Mouse (Mus musculus): Measurements from ENCODE around the gene Pkd1l2. TPM values are rescaled to one million over a fixed set of nuclear protein-coding genes. Genes with fewer than 3 reads are reported as not detected.

The Pkd1l2 gene
- polyA plus RNA-seq, 1 experiment from 2014 or later, result not detected

DNA sequence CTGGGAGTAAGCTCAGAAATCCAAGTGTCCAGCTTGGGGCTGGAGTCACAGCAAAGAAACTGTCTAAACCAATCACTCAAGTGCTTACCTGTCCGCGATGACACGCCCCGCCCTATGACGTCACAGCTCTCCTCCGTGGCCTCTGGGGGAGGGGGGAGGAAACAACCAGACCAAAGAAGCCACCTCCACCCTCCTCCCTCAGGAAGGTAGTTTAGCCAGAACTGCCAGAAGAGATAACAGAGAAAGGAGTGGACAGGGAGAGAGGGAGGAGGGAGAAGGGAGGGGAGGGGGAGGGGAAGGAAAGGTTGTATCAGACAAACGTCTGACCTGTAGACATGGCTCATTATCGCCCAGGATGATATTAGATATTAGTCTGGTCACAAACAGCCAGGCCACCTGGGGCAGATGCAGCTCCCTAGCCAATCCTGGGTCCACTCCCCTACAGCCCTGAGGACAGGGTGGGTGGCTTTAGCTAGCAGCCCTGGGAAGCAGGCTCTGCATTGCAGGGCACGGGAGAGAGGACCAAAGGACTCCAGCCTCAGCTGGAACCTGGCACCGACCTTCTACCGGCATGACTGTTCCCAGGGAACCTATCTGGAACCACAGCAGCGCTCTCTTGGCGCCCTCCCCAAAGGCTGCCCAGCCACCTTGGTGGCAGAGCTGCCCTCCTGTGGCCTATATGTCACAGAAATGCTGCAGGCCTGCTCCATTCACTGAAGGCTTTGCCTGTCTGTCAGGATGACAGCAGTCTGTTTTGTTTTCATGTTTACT is 33.6 kb upstream of the Pkd1l2 start:
- Histone ChIP-seq H3K4me2 (ENCODE audit: low read depth, low read length, severe bottlenecking) (peak overlapping the region; percentile 29; the same call in 1 of the 2 replicates), H3K9ac (ENCODE audit: low read length) (no peak overlapping the region), H3K36me3 (ENCODE audit: control insufficient read depth, insufficient read depth, low read length) (no peaks in the 10 kb centered on the region), H3K4me1 (replicated peaks; ENCODE audit: control insufficient read depth, insufficient read depth, low read length) (0 out of 2 replicates have a peak, but pooled peaks cover 2% of the 10 kb centered on the region), H3K4me3 (ENCODE audit: low read depth, low read length) (no peak overlapping the region), H3K27me3 (ENCODE audit: control insufficient read depth, insufficient read depth, low read length) (no peaks in the 10 kb centered on the region), H3K27ac (ENCODE audit: low read depth, low read length) (no peak overlapping the region), H3K9me3 (ENCODE audit: control insufficient read depth, low read length) (no peaks in the 10 kb centered on the region)
- ATAC-seq (replicated peaks; ENCODE audit: low FRiP score), result no peak
- DNase-seq (ENCODE audit: low spot score), result no peak
- 12% methylated on average over 13 of the region's 13 CpGs for WGBS

DNA sequence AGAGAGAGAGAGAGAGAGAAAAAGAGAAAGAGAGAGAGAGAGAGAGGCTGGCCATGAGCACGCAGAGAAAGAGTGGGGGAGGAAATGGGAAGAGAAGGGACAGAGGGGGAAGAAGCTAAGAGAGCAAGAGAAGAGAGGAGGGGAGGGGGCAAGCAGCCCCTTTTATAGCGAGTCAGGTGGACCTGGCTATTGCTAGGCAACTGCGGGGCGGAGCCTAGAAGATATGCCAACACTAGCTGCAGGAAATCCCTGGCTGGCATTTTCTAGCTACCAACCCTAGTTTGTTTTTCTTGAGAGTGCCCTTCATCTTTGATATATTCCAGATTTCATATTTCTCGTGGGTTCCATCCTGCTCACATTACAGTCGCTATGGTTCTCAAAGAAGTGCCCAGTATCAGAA is 32.8 kb upstream of the Pkd1l2 start:
- Histone ChIP-seq H3K36me3 (ENCODE audit: control insufficient read depth, insufficient read depth, low read length) (no peaks in the 10 kb centered on the region), H3K4me1 (replicated peaks; ENCODE audit: control insufficient read depth, insufficient read depth, low read length) (0 out of 2 replicates have a peak, but pooled peaks cover 2% of the 10 kb centered on the region), H3K4me2 (ENCODE audit: low read depth, low read length, severe bottlenecking) (no peak overlapping the region), H3K9ac (ENCODE audit: low read length) (no peak overlapping the region), H3K27me3 (ENCODE audit: control insufficient read depth, insufficient read depth, low read length) (no peaks in the 10 kb centered on the region), H3K9me3 (ENCODE audit: control insufficient read depth, low read length) (no peaks in the 10 kb centered on the region), H3K4me3 (ENCODE audit: low read depth, low read length) (no peak overlapping the region), H3K27ac (ENCODE audit: low read depth, low read length) (no peak overlapping the region)
- ATAC-seq (replicated peaks; ENCODE audit: low FRiP score) (no peak), DNase-seq (ENCODE audit: low spot score) (no peak)
- 48% methylated on average over 6 of the region's 6 CpGs for WGBS

DNA sequence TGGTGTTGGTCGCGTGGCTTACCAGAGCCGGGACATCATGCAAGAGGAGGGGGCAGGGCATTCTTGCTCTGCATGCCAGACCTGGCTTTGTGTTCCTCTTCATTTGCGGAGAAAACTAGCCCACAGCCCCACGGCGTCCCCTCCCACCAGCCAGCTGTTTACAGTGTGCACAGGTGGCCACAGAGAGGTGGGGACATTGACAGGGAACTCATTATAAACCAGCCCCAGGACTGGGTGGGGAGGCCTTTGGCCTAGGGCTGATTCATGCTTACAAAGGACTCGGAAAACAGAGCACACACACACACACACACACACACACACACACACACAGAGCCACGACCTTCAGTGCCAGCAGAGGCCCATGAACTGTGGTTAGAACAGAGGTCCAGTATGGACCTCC is 30.0 kb upstream of the Pkd1l2 start:
- Histone ChIP-seq H3K4me1 (replicated peaks; ENCODE audit: control insufficient read depth, insufficient read depth, low read length) (0 out of 2 replicates have a peak, but pooled peaks cover 2% of the 10 kb centered on the region), H3K27ac (ENCODE audit: low read depth, low read length) (no peak overlapping the region), H3K9ac (ENCODE audit: low read length) (no peak overlapping the region), H3K4me3 (ENCODE audit: low read depth, low read length) (no peak overlapping the region), H3K9me3 (ENCODE audit: control insufficient read depth, low read length) (no peaks in the 10 kb centered on the region), H3K4me2 (ENCODE audit: low read depth, low read length, severe bottlenecking) (no peak overlapping the region), H3K36me3 (ENCODE audit: control insufficient read depth, insufficient read depth, low read length) (no peaks in the 10 kb centered on the region), H3K27me3 (ENCODE audit: control insufficient read depth, insufficient read depth, low read length) (no peaks in the 10 kb centered on the region)
- WGBS, result 75% methylated on average over 8 of the region's 8 CpGs
- ATAC-seq (replicated peaks; ENCODE audit: low FRiP score) (no peak), DNase-seq (ENCODE audit: low spot score) (no peak)

DNA sequence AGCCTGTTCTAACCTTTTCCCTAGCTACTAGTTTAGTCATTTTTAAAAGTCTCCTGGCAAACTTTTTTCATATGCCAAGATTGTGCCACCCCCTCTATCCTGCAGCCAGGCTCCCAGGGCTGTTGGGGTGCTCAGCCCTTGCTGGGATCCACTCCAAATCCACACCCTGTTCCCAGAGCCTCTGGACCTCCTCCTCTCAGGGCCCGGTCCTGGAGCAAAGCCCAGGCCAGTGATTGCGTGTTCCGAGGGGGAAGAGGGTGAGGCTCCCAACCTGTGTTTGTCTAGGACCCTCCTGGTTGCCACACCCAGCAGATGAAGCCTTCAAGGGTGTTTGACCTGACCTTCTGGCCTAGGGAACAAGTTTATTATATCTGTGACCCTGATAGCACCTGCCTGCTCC is 29.4 kb upstream of the Pkd1l2 start:
- Histone ChIP-seq H3K4me1 (replicated peaks; ENCODE audit: control insufficient read depth, insufficient read depth, low read length) (0 out of 2 replicates have a peak, but pooled peaks cover 2% of the 10 kb centered on the region), H3K4me3 (ENCODE audit: low read depth, low read length) (no peak overlapping the region), H3K9me3 (ENCODE audit: control insufficient read depth, low read length) (no peaks in the 10 kb centered on the region), H3K4me2 (ENCODE audit: low read depth, low read length, severe bottlenecking) (no peak overlapping the region), H3K36me3 (ENCODE audit: control insufficient read depth, insufficient read depth, low read length) (no peaks in the 10 kb centered on the region), H3K27me3 (ENCODE audit: control insufficient read depth, insufficient read depth, low read length) (no peaks in the 10 kb centered on the region), H3K27ac (ENCODE audit: low read depth, low read length) (no peak overlapping the region), H3K9ac (ENCODE audit: low read length) (no peak overlapping the region)
- no peak for ATAC-seq (replicated peaks; ENCODE audit: low FRiP score)
- no peak for DNase-seq (ENCODE audit: low spot score)
- 95% methylated on average over 3 of the region's 3 CpGs for WGBS

DNA sequence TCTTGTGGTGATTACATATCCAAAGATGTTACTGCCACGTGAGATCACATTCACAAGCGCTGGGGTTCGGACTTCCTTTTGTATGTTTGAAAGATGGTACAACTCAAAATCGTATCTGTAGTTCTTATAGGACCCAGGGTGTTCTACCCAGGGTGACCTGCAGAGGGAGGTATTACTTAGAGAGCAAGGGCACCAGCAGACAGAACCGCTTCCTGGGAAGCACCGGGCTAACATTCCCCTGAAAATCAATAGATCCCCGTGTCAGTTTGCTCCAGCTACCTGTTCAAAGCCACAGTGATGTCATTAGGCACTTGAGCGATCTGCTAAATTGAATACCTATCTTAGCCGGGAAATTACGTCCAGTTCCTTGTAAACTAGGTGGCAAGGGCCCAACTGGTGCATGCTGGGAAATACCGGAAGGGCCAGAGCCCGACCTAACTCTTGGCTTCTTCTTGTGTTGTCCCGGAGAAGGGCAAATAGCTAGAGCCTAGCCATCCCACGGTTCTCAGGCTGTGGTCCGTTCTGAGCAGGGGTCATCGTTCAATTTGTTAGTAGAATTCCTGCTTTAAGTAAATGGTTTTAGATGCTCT is 27.6 kb upstream of the Pkd1l2 start:
- no peaks in the 10 kb centered on the region for H3K36me3 ChIP-seq (ENCODE audit: control insufficient read depth, insufficient read depth, low read length)
- ATAC-seq (replicated peaks; ENCODE audit: low FRiP score) (no peak), DNase-seq (ENCODE audit: low spot score) (peak; percentile 59)
- H3K4me1 ChIP-seq (replicated peaks; ENCODE audit: control insufficient read depth, insufficient read depth, low read length), result no peaks in the 10 kb centered on the region
- no peaks in the 10 kb centered on the region for H3K27me3 ChIP-seq (ENCODE audit: control insufficient read depth, insufficient read depth, low read length)
- no peak overlapping the region for H3K27ac ChIP-seq (ENCODE audit: low read depth, low read length)
- H3K9me3 ChIP-seq (ENCODE audit: control insufficient read depth, low read length), result no peaks in the 10 kb centered on the region
- H3K4me2 ChIP-seq (ENCODE audit: low read depth, low read length, severe bottlenecking), result no peak overlapping the region
- no peak overlapping the region for H3K4me3 ChIP-seq (ENCODE audit: low read depth, low read length)
- WGBS, result 57% methylated on average over 16 of the region's 16 CpGs
- no peak overlapping the region for H3K9ac ChIP-seq (ENCODE audit: low read length)

DNA sequence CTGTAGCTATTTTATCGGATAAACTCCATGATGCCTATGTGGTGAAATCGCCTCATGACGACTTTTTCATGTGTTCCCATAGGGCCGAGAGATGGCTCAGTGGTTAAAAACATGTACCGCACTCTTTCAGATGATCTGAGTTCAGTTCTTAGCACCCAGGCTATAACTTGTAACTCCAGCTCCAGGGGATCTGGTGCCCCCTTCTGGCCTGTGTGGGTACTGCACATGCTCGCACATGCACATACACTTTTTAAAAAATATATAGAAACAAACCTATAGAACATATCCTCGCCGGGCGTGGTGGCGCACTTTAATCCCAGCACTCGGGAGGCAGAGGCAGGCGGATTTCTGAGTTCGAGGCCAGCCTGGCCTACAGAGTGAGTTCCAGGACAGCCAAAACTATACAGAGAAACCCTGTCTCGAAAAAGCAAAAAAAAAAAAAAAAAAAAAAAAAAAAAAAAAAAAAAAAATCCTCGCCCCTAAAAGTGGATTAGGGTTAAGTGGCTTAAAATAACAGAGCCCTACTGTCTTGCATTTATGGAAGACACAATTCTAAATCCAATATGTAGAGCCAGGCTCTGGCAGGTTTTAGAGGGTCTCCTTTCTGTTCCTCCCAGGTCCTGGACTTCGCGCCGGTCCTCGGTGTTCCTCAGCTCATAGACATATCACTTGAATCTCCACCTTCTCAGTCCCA is 26.9 kb upstream of the Pkd1l2 start:
- 89% methylated on average over 19 of the region's 19 CpGs for WGBS
- Histone ChIP-seq H3K9me3 (ENCODE audit: control insufficient read depth, low read length) (no peaks in the 10 kb centered on the region), H3K27me3 (ENCODE audit: control insufficient read depth, insufficient read depth, low read length) (no peaks in the 10 kb centered on the region), H3K9ac (ENCODE audit: low read length) (no peak overlapping the region), H3K27ac (ENCODE audit: low read depth, low read length) (no peak overlapping the region), H3K4me1 (replicated peaks; ENCODE audit: control insufficient read depth, insufficient read depth, low read length) (no peaks in the 10 kb centered on the region), H3K4me3 (ENCODE audit: low read depth, low read length) (no peak overlapping the region), H3K36me3 (ENCODE audit: control insufficient read depth, insufficient read depth, low read length) (no peaks in the 10 kb centered on the region), H3K4me2 (ENCODE audit: low read depth, low read length, severe bottlenecking) (no peak overlapping the region)
- DNase-seq (ENCODE audit: low spot score), result no peak
- ATAC-seq (replicated peaks; ENCODE audit: low FRiP score), result no peak

DNA sequence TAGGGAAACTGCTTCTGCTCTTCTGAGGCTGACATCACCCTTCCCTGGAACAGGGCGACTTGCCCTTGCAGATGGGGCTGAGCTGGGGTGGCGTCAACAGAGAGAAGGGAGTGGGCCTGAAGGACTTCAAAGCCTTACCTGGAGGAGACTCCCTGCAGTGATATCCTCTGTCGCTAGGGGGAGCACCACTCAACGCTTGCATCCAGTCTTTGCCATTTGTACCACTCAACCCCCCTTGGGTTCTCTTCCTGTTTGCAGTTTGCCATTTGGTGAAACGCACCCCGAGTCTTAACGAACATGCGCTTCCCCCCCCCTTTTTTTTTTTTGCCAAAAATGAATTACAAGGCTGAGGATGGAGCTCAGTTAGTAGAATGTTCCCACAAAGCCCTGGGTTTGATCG is 25.3 kb upstream of the Pkd1l2 start:
- Histone ChIP-seq H3K9ac (ENCODE audit: low read length) (no peak overlapping the region), H3K4me1 (replicated peaks; ENCODE audit: control insufficient read depth, insufficient read depth, low read length) (no peaks in the 10 kb centered on the region), H3K9me3 (ENCODE audit: control insufficient read depth, low read length) (no peaks in the 10 kb centered on the region), H3K27ac (ENCODE audit: low read depth, low read length) (no peak overlapping the region), H3K4me2 (ENCODE audit: low read depth, low read length, severe bottlenecking) (no peak overlapping the region), H3K4me3 (ENCODE audit: low read depth, low read length) (no peak overlapping the region), H3K36me3 (ENCODE audit: control insufficient read depth, insufficient read depth, low read length) (no peaks in the 10 kb centered on the region), H3K27me3 (ENCODE audit: control insufficient read depth, insufficient read depth, low read length) (no peaks in the 10 kb centered on the region)
- no peak for ATAC-seq (replicated peaks; ENCODE audit: low FRiP score)
- WGBS, result 19% methylated on average over 9 of the region's 9 CpGs
- DNase-seq (ENCODE audit: low spot score), result peak; percentile 80

DNA sequence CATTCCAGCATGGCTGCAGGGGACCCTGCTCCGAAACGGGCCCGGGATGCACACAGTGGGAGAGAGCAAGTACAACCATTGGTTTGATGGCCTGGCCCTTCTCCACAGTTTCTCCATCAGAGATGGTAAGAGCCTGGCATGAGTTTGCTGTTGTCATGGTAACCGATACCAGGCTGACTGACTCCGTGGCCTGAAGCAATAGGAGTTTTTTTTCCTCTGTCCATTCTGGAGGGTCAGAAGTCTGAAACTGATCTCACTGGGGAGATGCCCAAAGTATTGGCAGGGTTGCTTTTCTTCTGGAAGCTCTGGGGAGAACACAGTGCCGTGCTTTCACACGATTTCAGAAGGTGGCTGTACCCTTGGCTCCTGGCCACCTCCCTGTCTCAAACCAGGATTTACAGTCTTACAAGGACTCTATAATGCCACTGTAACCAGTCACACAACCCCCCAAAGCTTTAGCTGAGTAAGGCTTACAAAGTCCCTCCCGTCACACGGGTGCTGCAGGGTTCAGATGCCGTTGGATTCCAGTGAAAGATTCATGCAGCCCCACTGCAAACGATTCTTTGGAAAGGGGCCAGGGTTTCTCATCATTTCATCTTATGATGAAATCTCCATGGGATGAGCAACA is 15.4 kb upstream of the Pkd1l2 start:
- DNase-seq (ENCODE audit: low spot score) (no peak), ATAC-seq (replicated peaks; ENCODE audit: low FRiP score) (no peak)
- 75% methylated on average over 11 of the region's 11 CpGs for WGBS
- Histone ChIP-seq H3K27ac (ENCODE audit: low read depth, low read length) (no peak overlapping the region), H3K36me3 (ENCODE audit: control insufficient read depth, insufficient read depth, low read length) (no peaks in the 10 kb centered on the region), H3K9me3 (ENCODE audit: control insufficient read depth, low read length) (no peaks in the 10 kb centered on the region), H3K9ac (ENCODE audit: low read length) (no peak overlapping the region), H3K4me3 (ENCODE audit: low read depth, low read length) (no peak overlapping the region), H3K4me1 (replicated peaks; ENCODE audit: control insufficient read depth, insufficient read depth, low read length) (no peaks in the 10 kb centered on the region), H3K4me2 (ENCODE audit: low read depth, low read length, severe bottlenecking) (no peak overlapping the region), H3K27me3 (ENCODE audit: control insufficient read depth, insufficient read depth, low read length) (no peaks in the 10 kb centered on the region)
